Mouse (Mus musculus) hindbrain, embryonic 13.5 days (tissue): Measurements from ENCODE around the gene Slc52a3. TPM values are rescaled to one million over a fixed set of nuclear protein-coding genes. Genes with fewer than 3 reads are reported as not detected.
A peak's percentile ranks its signal among the peaks of the same experiment; 100 is the strongest.

Source experiments
- ATAC-seq: fragments of 200-750 bp; cut with Nextera tagmentation; 2 replicates; pipeline ENCODE4 v1.8.0; 2017; ENCODE audit warnings: moderate TSS enrichment; ENCODE audit not compliant: low FRiP score
- H3K27ac ChIP-seq: fragments of 300-500 bp; sonication (generic); 2 replicates; pipeline ENCODE4 v1.5.1; 2015; ENCODE audit warnings: inconsistent platforms, mild to moderate bottlenecking, moderate library complexity
- H3K27me3 ChIP-seq: fragments of 300-500 bp; sonication (generic); 2 replicates; pipeline ENCODE4 v1.6.1; 2015; ENCODE audit warnings: mild to moderate bottlenecking, inconsistent platforms
- H3K36me3 ChIP-seq: fragments of 300-500 bp; sonication (generic); 2 replicates; pipeline ENCODE4 v1.6.1; 2015; ENCODE audit warnings: mild to moderate bottlenecking, inconsistent platforms
- H3K4me1 ChIP-seq: fragments of 300-500 bp; sonication (generic); replicated peaks from 2 replicates; pipeline ENCODE4 v1.6.1; 2015; ENCODE audit warnings: inconsistent platforms
- H3K4me2 ChIP-seq: fragments of 300-500 bp; sonication (generic); 2 replicates; pipeline ENCODE4 v1.6.1; 2015; ENCODE audit warnings: inconsistent platforms, mild to moderate bottlenecking, moderate library complexity
- H3K4me3 ChIP-seq: fragments of 300-500 bp; sonication (generic); 2 replicates; pipeline ENCODE4 v1.5.1; 2015; ENCODE audit warnings: mild to moderate bottlenecking, inconsistent platforms
- H3K9ac ChIP-seq: fragments of 300-500 bp; sonication (generic); 2 replicates; pipeline ENCODE4 v1.6.1; 2015; ENCODE audit warnings: mild to moderate bottlenecking, inconsistent platforms
- H3K9me3 ChIP-seq: fragments of 300-500 bp; sonication (generic); 2 replicates; pipeline ENCODE4 v1.6.1; 2016; ENCODE audit warnings: inconsistent platforms
- WGBS: fragments of 180-500 bp; shearing (Covaris S2); methylation state at CpG from one replicate; pipeline ENCODE4 v1.1.7; 2015; 5-methylcytosine and 5-hydroxymethylcytosine counted together
- polyA plus RNA-seq: library from polyadenylated mRNA; unstranded; fragments of >200 nt; fragmentation: Nextera tagmentation; extraction: Ambion mirVana; gene quantifications from 2 replicates; pipeline ENCODE4 v1.2.1, GENCODE M21; 2015

Gene Slc52a3
- polyA plus RNA-seq, 1 experiment from 2014 or later = 0.55 TPM

DNA sequence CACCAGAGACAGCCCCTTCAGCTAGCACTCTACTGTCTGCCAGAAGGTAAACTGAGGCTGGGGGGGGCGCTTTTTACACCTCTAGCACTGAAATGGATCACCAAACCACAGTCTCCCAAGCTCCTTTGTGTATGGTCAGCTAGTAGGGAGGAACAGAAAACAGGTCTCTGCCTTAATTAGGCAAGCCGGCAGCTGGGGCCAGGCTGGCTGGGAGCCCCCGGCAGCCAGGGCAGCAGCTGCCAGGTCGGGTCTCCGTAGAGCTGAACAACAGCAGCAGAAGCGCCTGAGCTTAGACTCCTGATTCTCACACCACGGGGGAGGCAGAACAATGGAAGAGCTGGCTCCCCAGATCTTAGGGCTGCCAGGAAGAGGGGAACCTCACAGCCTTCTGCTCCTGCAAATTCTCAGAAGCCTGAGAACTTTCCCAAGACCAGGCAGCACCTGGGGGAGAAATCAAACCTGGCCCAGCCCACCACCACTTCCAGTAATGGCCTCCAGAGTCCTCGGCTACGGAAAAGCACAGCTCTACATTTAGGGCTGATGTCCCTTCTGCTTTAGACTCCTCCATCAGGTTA is 29.0 kb upstream of the Slc52a3 start:
- H3K27ac ChIP-seq = peak overlapping the region; percentile 87
- H3K9ac ChIP-seq = peak overlapping the region; percentile 60
- H3K27me3 ChIP-seq = no peaks in the 10 kb centered on the region
- no peak for ATAC-seq
- peak overlapping the region; percentile 83 for H3K4me2 ChIP-seq
- H3K9me3 ChIP-seq = no peaks in the 10 kb centered on the region
- peaks cover 78% of the 10 kb centered on the region for H3K4me1 ChIP-seq
- 0 out of 2 replicates have a peak, but pooled peaks cover 3% of the 10 kb centered on the region for H3K36me3 ChIP-seq
- 15% methylated on average over 9 of the region's 9 CpGs for WGBS
- H3K4me3 ChIP-seq = peak overlapping the region; percentile 17

- Histone ChIP-seq H3K27me3 (no peaks in the 10 kb centered on the region), H3K27ac (peak overlapping the region; percentile 87), H3K36me3 (0 out of 2 replicates have a peak, but pooled peaks cover 3% of the 10 kb centered on the region), H3K4me3 (peak overlapping the region; percentile 17), H3K4me2 (peak overlapping the region; percentile 83), H3K4me1 (peaks cover 82% of the 10 kb centered on the region), H3K9me3 (no peaks in the 10 kb centered on the region), H3K9ac (peak overlapping the region; percentile 60)
- no peak for ATAC-seq
- 85% methylated on average over 2 of the region's 2 CpGs for WGBS
These were observed 28.5 kb upstream of the Slc52a3 start for GRCm38 (mm10) chr2:151967792-151968191.

DNA sequence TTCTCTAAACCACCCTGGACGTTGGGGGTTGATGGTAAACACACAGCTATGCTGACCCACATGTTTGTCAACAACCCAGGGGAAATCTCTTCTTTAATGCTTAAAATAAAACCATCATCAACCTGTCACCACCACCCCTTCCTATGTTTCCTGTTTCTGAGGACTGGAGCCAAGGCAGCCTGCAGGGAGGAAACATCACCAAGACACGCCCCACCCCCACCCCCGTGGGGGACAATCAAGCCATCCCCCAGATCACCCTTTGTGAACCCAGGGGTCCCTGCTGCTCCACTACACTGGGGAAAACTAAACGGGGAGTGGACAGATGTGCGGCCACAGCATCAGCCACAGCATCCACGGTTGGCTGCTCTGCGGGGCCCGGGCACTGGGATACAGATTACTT is 27.9 kb upstream of the Slc52a3 start:
- Histone ChIP-seq H3K27me3 (0 out of 2 replicates have a peak, but pooled peaks cover under 1% of the 10 kb centered on the region), H3K36me3 (0 out of 2 replicates have a peak, but pooled peaks cover 3% of the 10 kb centered on the region), H3K4me1 (peaks cover 84% of the 10 kb centered on the region), H3K4me2 (peak overlapping the region; percentile 83), H3K4me3 (peak overlapping the region; percentile 49), H3K27ac (peak overlapping the region; percentile 87), H3K9ac (peak overlapping the region; percentile 60), H3K9me3 (no peaks in the 10 kb centered on the region)
- WGBS = 62% methylated on average over 8 of the region's 8 CpGs
- ATAC-seq = no peak

DNA sequence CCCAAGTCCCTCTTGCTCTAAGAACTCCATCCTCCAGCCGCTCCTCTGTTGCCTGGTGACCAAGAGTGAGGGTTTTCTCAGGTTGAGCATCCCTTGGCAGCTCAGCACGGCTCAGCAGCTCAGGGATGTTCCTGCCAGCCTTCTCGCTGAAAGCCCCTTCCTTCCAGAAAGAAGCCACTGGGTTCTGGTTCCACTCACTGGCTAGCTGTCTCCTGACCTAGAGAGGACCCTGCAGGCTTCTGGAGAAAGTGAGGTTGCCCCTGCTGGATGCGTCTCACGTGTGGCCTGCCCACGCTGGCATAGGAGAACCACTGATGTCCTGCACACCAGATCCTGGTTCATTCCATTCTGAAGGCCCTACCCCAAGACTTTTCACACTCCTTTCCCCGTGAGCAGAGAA is 27.3 kb upstream of the Slc52a3 start:
- Histone ChIP-seq H3K36me3 (0 out of 2 replicates have a peak, but pooled peaks cover 3% of the 10 kb centered on the region), H3K9ac (peak overlapping the region; percentile 60), H3K4me2 (peak overlapping the region; percentile 83), H3K27me3 (0 out of 2 replicates have a peak, but pooled peaks cover 5% of the 10 kb centered on the region), H3K4me1 (peaks cover 85% of the 10 kb centered on the region), H3K4me3 (peak overlapping the region; percentile 49), H3K27ac (peak overlapping the region; percentile 87), H3K9me3 (no peaks in the 10 kb centered on the region)
- 85% methylated on average over 7 of the region's 7 CpGs for WGBS
- ATAC-seq = no peak

DNA sequence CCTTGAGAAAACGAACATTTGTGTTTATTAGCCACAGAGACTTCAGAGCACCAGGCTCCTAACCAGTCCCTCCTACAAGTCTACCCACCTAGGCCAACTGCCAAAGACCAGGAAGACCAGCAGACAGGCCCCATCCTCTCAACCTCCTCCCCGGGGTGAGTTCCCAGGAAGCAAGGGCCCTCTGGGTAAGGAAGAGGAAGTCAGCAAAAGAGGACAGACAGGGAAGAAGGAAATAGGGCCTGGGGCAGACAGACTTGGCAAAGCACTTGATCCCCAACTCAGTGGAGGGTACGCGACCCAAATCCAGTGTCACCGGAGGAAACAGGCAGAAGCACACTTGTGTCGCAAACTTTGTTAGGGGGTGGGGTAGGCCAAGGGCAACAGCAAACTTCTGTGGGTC is 26.9 kb upstream of the Slc52a3 start:
- ATAC-seq = no peak
- WGBS = 92% methylated on average over 6 of the region's 6 CpGs
- H3K9ac ChIP-seq = peak overlapping the region; percentile 88
- H3K27me3 ChIP-seq = 0 out of 2 replicates have a peak, but pooled peaks cover 6% of the 10 kb centered on the region
- peak overlapping the region; percentile 49 for H3K4me3 ChIP-seq
- 0 out of 2 replicates have a peak overlapping the region, but pooled peaks have one; percentile 94 for H3K27ac ChIP-seq
- H3K36me3 ChIP-seq = 0 out of 2 replicates have a peak, but pooled peaks cover 3% of the 10 kb centered on the region
- H3K9me3 ChIP-seq = no peaks in the 10 kb centered on the region
- H3K4me2 ChIP-seq = peak overlapping the region; percentile 83
- H3K4me1 ChIP-seq = peaks cover 85% of the 10 kb centered on the region

DNA sequence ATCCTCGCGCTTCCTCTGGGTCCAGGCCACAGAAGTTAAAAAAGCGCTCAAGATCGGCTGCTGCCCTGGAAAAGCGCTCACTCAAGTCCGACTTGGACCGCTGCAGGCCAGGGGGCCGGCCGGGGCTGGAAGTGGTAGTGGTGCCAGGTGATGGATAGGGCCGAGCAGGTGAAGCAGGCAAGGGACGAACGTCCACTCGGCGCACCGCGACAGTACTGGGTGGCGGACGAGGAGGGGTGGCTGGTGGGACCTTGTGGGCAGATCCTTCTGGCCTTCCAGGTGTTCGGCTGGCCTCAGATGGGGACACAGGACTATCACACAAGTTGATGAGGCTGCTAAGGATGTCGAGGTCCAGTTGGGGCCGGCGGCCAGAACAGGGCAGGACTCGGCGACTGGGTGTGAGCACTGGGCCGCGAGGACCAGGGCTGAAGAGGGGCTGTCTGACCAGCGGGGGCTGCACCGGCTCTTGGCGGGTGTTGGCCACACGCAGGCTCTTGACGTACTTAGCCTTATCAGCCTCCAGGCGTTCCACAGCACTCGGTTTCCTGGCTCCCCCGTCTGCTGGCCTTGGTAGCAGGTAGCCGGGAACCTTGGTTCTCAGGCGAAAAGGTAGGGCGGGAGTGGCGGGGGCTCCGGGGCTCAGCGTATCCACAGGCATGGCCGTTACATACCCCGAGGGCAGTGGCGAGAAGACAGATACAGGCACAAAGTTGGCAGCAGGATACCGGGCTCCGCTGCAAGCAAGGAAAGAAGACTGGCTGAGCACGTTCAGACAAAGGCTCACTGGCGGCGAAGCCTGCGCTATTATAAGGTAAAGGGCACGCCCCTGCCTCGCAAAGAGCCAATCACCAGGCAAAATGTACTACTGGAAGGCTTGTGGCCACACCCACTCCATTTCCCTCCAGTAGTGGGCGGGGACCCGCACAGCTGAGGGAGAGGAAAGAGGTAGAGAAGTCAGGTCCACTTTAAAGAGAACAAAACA is 25.8 kb upstream of the Slc52a3 start:
- Histone ChIP-seq H3K9me3 (no peaks in the 10 kb centered on the region), H3K9ac (peak overlapping the region; percentile 88), H3K27ac (peak overlapping the region; percentile 94), H3K36me3 (0 out of 2 replicates have a peak, but pooled peaks cover 3% of the 10 kb centered on the region), H3K4me1 (peaks cover 83% of the 10 kb centered on the region), H3K27me3 (0 out of 2 replicates have a peak, but pooled peaks cover 11% of the 10 kb centered on the region), H3K4me3 (peak overlapping the region; percentile 49), H3K4me2 (peak overlapping the region; percentile 83)
- peak; percentile 85 for ATAC-seq
- 43% methylated on average over 53 of the region's 53 CpGs for WGBS

- Histone ChIP-seq H3K27me3 (0 out of 2 replicates have a peak, but pooled peaks cover 11% of the 10 kb centered on the region), H3K4me2 (no peak overlapping the region; the same call in 1 of the 2 replicates), H3K9ac (no peak overlapping the region), H3K27ac (no peak overlapping the region), H3K4me1 (peaks cover 80% of the 10 kb centered on the region), H3K36me3 (0 out of 2 replicates have a peak, but pooled peaks cover 3% of the 10 kb centered on the region), H3K4me3 (no peak overlapping the region), H3K9me3 (no peaks in the 10 kb centered on the region)
- ATAC-seq = no peak
- 81% methylated on average over 5 of the region's 5 CpGs for WGBS
These were observed 24.6 kb upstream of the Slc52a3 start for GRCm38 (mm10) chr2:151971748-151972147.

GRCm38 (mm10) chr2:151972880-151973594 is 23.3 kb upstream of the Slc52a3 start:
- 0 out of 2 replicates have a peak, but pooled peaks cover 3% of the 10 kb centered on the region for H3K36me3 ChIP-seq
- 13% methylated on average over 23 of the region's 23 CpGs for WGBS
- peaks cover 80% of the 10 kb centered on the region for H3K4me1 ChIP-seq
- H3K9me3 ChIP-seq = no peaks in the 10 kb centered on the region
- H3K4me2 ChIP-seq = peak overlapping the region; percentile 58
- H3K4me3 ChIP-seq = peak overlapping the region; percentile 36
- peak; percentile 35; the same call in 1 of the 2 replicates for ATAC-seq
- 0 out of 2 replicates have a peak, but pooled peaks cover 11% of the 10 kb centered on the region for H3K27me3 ChIP-seq
- peak overlapping the region; percentile 68 for H3K9ac ChIP-seq
- peak overlapping the region; percentile 76 for H3K27ac ChIP-seq

GRCm38 (mm10) chr2:151973595-151974562 is 22.4 kb upstream of the Slc52a3 start:
- Histone ChIP-seq H3K36me3 (0 out of 2 replicates have a peak, but pooled peaks cover 3% of the 10 kb centered on the region), H3K4me2 (peak overlapping the region; percentile 58), H3K4me3 (peak overlapping the region; percentile 36), H3K9ac (peak overlapping the region; percentile 68), H3K4me1 (peaks cover 79% of the 10 kb centered on the region), H3K9me3 (no peaks in the 10 kb centered on the region), H3K27me3 (0 out of 2 replicates have a peak, but pooled peaks cover 11% of the 10 kb centered on the region), H3K27ac (peak overlapping the region; percentile 76)
- 5% methylated on average over 36 of the region's 36 CpGs for WGBS
- ATAC-seq = no peak

DNA sequence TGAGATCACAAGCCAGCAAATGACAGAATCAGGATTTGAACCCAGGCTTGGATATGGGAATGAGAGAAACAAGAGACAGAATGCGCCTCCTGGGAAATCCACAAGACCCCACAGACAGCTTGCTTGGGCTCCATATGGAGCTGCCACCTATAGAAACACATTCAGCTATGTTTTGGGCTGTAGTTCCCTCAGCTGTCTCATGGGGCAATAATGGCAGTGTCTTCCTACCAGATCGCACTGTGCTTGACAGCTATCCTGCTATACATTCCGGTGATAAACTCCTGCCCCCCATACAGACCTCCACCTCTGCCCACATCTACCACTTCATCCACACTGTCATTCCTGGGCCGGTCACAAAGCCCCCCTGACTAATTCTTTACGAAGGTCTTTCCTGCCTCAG is 21.0 kb upstream of the Slc52a3 start:
- H3K36me3 ChIP-seq = no peaks in the 10 kb centered on the region
- no peak overlapping the region for H3K4me2 ChIP-seq
- 0 out of 2 replicates have a peak, but pooled peaks cover 11% of the 10 kb centered on the region for H3K27me3 ChIP-seq
- H3K27ac ChIP-seq = no peak overlapping the region
- no peaks in the 10 kb centered on the region for H3K9me3 ChIP-seq
- ATAC-seq = no peak
- 90% methylated on average over 5 of the region's 5 CpGs for WGBS
- no peak overlapping the region for H3K9ac ChIP-seq
- H3K4me3 ChIP-seq = no peak overlapping the region
- H3K4me1 ChIP-seq = peaks cover 76% of the 10 kb centered on the region
